Mouse (Mus musculus): ENCODE data around the gene Aspscr1.
A peak's percentile ranks its signal among the peaks of the same experiment; 100 is the strongest.

Gene Aspscr1

DNA sequence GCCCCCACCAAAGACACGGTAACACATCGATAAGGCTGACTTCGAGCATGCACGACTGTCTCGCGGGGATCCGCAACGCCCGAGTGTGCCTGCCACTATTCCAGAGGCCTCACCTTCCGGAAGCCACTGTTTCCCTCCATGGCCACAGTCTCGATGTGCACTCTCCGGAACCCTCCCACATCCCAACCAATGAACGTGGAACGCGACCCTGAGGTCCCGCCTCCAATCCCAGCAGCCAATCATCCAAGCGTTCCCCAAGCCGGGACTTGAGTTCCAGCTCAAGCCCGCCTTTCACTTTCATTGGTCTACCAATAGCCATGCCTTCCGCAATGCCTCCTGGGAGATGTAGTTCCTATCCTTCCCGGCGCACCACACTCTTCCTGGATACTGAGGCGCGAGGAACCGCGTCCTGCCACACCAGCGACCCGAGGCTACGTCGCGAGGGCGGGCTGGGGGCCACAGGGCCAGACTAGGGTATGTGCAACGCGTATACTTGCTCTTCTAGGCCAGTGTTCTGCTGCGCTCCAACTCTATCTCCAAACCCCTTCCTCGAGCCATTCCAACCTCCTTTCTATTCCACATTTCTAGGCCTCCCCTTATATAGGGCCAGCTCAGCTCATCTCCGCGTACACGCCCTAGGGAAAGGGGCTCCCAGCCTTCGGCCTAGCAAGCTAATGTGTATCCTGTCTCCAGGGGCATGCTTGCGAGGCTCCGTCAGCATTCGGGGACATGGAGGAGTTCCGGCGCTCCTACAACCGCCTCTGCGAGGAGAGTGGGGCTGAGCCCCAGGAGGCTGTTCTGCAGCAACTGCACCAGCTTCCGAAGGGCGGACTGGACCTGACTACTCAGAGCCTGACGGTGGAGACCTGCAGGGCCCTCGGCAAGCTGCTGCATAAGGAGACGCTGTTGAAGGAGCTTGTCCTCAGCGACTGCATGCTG, 41.1 kb downstream of the Aspscr1 start, which contains the start of the genes Cenpx and Lrrc45:
TSS of gene Cenpx (minus strand) at position 159 of the 939 bp plus-strand sequence.
TSS of gene Lrrc45 (plus strand) at position 346 of the 939 bp plus-strand sequence.
- DNase-seq (ENCODE audit: low spot score in 2 of 2): peak; percentile 99

DNA sequence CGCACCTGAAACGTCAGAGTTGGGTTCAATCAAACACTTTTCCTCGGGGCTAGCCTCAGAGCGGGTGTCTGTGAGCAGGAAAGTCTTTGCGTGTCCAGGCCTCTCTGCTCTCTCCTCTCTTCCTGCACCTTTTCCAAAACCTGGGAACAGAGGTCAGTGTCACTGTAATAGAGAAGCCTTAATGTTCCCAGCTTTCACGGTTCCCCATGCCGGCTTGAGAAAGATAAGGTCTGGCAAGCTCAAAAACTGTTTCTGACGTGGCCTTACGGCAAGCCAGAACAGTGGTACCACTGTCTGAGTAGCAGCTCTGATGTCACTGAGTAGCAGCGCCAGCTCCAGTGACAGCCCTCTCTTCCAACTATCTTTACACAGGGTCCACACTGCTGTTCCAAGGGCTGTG, 41.8 kb downstream of the Aspscr1 start:
- no peak for DNase-seq (ENCODE audit: low spot score in 2 of 2)

DNA sequence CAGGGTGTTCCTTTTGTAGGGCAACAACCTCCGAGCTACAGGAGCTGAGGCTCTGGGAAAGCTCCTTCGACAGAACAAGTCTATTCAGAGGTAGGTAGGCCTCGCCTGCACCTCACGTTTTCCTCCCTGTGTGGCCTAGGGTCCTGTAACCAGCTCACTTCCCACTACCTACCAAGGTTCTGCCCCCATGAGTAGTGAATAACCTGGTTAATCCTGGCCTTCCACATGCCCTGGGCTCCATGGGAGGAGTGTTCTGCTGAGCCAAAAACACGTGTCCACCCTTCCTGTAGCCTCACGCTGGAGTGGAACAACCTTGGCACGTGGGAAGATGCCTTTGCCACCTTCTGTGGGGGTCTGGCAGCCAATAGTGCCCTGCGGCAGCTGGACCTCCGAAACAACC, 42.4 kb downstream of the Aspscr1 start:
- no peak for DNase-seq (ENCODE audit: low spot score in 2 of 2)

DNA sequence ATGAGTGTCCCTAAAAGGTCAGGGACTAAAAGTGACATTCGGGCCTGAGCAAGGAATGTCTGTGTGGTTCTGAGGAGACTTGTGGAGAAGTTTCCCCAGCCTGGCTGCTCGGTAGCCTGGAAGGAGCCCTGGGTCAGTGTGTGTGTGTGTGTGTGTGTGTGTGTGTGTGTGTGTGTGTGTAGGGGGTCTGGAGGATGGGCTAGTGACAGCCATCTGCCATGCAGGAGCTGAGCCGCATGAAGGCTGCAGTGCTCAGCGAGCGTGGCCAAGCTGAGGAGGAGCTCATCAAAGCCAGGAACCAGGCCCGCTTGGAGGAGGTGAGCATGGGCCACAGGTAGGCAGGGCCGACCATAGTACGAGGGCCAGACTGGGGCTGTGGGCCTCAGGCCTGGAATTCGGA, 46.5 kb downstream of the Aspscr1 start:
- no peak for DNase-seq (ENCODE audit: low spot score in 2 of 2)

DNA sequence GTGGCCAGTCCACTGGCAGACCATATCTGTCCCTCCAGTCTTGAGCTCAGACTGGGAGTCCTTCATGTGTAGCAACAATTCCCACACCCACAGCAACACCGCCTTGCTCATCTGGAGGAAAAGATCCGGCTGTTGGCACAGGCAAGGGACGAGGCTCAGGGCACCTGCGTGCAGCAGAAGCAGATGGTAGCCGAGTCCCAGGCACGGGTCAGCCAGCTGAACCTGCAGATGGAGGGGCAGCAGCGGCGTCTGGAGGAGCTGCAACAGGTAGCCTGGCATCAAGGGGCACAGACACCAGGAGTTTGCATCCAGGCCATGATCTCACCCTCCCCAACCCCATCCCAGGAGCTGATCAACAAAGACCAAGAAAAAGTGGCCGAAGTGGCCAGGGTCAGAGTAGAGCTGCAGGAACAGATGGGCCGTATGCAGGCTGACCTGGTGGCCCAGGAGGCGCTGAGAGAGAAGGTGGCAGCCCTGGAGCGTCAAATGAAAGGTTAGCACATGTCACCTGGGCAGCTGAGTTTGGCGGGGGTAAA, 47.1 kb downstream of the Aspscr1 start:
- DNase-seq (ENCODE audit: low spot score in 2 of 2): peak in 1 of 2 experiments; percentile 44

DNA sequence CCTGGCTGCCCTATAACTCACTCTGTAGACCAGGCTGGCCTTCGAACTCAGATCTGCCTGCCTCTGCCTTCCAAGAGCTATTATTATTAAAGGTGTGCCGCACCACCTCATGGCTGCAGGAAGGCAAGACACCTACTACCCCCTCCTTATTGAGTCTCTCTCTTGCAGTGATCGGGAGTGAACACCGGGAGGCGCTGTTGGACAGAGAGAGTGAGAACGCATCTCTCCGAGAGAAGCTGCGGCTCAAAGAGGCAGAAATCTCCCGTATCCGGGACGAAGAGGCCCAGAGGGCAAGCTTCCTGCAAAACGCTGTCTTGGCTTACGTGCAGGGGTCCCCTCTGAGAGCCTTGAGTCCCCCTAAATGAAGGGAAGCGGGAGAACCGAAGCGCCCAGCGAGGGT, 47.7 kb downstream of the Aspscr1 start:
- peak; percentile 87 to 95 for DNase-seq (ENCODE audit: low spot score in 2 of 2)

DNA sequence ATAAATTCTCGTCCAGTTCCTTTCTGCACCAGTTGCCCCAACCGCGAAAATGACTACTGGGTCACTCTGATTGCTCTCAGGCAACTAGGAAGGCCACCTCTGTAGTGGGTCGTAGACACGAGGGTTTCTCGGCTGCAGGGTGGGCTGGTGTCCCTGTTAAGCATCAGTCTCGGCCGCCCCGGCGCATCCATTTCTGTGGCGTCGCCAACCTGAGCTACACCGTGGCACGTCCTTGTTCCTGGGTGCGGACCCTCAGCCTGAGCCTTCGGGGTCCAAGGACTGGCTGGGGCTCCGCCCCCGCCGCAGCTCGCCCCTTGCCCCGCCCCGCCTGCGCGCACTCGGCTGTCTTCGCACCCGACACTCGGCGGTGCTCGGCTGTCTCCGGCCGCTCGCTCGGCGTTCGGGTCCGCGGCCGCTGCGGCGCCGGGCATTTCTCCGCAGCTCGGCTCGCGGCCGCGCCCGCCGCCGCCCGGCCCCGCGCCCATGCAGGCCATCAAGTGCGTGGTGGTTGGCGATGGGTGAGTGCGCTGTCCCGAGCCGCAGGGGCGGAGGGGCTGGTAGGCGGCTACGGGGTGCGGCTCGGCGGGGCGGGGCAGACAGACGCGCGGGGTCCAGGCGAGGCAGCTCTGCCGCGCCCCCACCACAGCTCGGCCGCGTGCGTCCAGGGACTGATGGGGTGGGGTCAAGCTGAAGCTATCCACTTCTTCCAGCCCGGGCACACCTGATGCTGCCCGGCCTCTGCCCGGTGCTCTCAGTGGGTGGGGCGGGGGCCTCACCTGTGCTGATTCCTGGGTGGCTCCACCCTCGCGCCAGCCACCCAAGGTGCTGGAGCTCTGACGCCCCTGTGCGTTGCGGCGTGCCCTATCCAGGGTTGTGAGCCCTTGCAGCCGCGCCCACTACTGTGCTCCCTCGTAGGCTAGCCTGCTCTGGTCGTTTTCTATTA, 48.6 kb downstream of the Aspscr1 start, which contains the start of gene Rac3:
TSS of gene Rac3 (plus strand) at position 347 of the 943 bp plus-strand sequence.
- DNase-seq (ENCODE audit: low spot score in 2 of 2): peak; percentile 84 to 88

DNA sequence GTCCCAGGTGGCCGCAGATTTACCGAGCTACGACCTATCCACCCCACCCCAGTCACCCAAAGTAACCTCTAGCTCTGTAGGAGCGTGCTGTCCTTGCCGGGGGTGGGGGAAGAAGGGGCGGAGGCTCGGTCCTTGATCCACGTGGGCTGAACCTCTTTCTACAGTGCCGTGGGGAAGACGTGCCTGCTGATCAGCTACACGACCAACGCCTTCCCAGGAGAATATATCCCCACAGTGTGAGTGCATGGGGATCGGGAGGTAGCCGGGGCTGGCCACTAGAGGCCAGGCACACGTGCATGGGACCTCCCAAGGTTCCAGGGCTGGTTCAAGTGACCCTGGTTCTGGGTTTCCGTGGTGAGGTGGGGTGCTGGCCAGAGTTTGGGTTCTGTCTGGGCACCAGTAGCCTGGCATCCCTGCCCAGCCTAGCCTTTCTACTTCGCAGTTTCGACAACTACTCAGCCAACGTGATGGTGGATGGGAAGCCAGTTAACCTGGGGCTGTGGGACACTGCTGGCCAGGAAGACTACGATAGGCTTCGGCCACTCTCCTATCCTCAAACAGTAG, 49.4 kb downstream of the Aspscr1 start:
- peak in 1 of 2 experiments; percentile 57 for DNase-seq (ENCODE audit: low spot score in 2 of 2)

DNA sequence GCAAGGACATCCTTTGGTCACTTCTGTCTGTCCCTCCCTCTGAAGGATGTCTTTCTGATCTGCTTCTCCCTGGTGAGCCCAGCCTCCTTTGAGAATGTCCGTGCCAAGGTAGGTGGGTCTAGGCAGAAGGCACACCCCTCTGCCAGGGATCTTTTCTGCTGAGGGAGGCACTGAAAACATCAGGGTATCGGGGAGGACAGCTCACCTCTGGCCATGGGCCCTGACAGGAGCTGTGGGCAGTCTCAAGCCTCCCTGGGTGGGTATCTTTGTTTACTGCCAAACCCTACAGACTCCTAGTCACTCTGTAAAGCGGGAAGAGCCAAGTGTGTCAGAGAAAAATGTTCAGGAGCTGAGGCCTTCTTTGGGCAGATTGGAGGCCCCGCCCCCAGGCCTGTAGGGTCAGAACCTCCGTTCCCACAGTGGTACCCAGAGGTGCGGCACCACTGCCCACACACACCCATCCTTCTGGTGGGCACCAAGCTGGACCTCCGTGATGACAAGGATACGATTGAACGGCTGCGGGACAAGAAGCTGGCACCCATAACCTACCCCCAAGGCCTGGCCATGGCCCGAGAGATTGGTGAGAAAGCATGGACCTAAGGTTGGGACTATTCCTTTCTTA, 50.1 kb downstream of the Aspscr1 start:
- DNase-seq (ENCODE audit: low spot score in 2 of 2): no peak

DNA sequence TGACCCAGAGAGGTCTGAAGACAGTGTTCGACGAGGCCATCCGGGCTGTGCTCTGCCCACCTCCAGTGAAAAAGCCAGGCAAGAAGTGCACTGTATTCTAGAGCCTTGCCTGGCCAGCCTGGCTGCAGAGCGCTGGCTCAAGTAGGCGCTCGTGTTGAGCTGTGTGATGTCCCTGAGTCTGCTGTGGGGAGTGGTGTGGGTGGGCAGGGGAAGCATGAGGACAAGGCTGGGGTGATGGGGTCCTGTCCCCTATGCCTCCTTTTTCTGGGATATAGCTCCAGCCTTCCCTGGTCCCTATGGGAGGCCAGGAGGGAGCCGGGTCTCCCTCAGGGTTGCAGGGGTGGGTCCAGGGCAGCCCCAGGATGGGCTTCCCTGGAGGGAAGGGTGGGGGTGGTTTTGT, 50.7 kb downstream of the Aspscr1 start:
- no peak for DNase-seq (ENCODE audit: low spot score in 2 of 2)

DNA sequence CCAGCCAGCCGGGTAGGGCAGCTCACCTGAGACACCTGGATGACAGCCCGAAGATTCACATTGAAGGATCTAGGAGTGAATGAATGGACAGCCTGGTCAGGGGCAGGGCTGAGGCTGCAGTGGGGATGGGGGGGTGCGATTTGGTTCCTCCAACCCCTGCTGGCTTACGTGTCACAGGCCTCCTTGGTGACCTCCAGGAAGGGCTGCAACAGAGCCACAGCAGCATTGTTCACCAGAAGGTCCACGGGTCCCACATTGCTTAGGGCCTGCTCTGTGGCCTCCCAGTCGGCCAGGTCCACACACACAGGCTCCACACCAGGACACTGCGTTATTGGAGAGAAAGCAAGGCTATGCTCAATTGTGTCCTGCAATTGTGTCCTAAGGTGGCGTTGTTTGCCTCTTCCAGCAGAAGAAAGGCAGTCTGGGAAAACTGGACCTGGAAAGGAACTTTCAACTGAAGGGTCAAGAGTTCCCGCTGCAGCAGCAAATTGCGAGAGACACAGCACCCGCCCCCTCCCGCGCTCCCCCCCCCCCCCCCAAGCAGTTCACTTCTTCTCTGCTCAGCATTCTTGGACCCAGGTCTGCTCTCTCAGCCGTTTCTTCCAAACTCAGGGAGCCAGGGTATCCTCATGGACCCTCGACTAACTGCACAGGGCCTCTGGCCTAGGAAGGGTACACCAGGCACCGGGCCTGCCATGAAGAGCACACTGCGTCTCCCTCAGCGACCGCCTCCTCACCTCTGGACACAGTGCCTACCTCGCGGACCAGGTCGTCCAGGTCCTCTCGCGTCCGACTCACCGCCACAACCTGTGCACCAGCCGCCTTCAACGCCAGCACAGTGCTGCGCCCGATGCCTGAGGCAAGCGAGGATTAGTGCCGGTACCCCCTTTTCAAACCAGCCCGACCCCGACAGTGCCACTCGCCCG, 53.7 kb downstream of the Aspscr1 start:
- no peak for DNase-seq (ENCODE audit: low spot score in 2 of 2)

DNA sequence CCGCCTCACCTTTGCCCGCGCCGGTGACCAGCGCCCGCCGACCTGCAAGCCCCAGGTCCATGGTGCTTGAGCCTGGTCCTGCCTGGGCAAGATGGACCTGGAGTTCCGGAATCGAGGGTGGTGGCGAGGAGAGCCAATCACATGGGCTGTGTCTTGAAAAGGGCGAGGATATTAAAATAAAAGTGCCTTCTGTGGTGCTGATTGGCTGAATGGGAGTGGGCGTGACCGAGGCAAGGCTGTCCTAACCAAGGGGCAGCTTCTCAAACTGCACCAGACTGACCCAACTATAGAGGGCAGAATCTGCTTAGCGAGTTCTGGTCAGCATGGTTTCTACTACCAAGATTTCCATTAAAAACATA, 54.4 kb downstream of the Aspscr1 start, which contains the start of gene Dcxr:
TSS of gene Dcxr (minus strand) at position 113 of the 359 bp plus-strand sequence.
- peak; percentile 88 to 90 for DNase-seq (ENCODE audit: low spot score in 2 of 2)

DNA sequence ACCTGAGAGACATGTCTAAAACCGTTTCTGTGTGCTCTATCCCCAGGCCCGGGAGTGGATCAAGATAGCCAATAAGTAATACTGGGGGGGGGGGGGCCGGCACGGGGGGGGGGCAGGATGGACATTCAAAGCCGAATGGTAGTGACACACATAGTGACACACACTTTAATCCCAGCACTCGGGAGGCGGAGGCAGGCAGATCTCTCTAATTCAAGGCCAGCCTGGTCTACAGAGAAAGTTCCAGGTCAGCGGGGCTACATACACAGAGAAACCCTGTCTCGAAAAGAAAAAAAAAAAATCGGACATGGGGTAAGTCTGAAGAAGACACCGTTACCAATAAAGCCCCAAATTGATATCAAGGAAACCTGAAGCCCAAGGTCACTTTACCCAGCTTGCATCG, 54.8 kb downstream of the Aspscr1 start:
- DNase-seq (ENCODE audit: low spot score in 2 of 2): no peak

DNA sequence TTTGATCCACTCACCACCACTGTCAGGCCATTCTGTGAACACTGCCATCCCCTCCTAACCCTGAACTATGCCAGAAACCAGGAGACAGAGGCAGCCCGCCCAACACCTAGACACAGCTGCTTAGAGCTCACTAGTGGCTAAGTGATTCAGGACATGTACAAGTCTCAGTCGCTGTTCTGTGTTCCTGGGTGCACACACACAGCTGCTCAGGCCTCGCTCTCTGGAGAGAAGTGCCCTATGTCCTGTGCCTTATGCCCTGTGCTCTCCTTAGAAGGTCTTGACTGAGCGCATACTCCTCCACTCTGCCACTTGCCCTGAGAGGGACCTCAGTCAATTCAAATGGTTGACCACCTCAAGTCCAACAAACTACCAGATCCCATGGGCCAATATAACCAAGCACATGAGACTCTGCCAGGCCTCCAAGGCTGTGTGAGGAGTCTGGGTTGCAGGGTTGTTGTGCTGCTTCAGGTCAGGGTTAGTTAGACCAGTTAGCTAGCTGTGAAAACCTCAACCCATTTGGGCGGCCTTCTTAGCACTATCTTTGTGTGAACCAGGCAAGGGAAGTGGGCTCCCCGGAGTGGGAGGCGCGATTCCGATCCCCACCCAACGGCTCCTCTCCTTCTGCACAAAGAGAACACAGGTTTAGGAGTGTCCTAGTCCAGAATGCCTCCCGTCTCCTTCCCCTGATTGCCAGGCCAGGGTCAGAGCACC, 55.9 kb downstream of the Aspscr1 start:
- no peak for DNase-seq (ENCODE audit: low spot score in 2 of 2)

DNA sequence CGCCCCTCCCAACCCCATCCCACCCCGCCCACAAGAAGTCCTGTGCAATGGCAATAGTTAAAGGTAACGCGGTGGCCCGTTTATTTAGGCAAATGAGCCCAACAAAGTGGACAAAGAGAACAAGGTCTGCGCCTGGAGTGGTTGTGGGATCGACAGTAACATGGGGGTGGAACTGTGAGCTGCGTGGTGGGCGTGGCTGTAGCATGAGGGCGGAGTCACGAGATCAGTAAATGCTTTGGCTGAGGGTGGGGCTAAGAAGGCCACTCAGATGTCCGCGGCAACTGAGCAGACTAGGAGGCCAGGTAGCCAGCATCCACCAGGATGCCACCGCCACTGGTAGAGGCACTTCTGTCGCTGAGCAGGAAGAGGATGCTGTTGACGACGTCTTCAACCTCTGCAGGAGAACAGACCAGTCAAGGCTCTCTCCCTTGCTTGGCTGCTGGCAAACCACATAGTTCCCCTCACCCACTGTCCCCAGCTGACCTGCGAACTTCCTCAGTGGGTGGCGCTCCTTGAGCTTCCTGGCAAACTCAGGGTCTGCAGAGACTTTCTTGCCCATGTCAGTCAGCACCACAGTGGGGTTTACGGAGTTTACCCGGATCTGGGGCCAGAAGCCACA, 56.8 kb downstream of the Aspscr1 start:
- DNase-seq (ENCODE audit: low spot score in 2 of 2): peak; percentile 32 to 41

DNA sequence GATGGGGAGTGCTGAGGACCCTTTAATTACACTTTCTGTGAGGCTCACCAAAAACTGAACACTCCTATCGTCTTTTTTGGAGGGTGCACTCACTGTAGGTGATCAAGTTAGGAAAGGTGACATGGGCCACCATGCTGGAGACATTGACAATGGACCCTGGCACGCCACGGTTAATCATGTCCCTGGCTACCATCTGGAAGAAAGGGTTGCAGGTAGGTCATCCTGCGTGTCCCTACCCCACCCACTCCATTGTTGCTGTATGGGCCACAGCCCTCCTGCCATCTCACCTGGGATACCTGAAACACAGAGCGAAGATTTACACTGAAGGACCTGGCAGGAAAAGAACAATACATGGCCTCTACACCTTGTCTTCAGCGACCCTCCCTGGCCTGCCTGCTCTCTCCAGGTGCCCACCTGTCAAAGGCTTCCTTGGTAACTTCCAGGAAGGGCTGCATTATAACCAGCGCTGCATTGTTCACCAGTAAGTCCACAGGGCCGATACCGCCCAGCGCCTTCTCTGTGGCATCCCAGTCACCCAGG, 57.6 kb downstream of the Aspscr1 start:
- no peak for DNase-seq (ENCODE audit: low spot score in 2 of 2)

DNA sequence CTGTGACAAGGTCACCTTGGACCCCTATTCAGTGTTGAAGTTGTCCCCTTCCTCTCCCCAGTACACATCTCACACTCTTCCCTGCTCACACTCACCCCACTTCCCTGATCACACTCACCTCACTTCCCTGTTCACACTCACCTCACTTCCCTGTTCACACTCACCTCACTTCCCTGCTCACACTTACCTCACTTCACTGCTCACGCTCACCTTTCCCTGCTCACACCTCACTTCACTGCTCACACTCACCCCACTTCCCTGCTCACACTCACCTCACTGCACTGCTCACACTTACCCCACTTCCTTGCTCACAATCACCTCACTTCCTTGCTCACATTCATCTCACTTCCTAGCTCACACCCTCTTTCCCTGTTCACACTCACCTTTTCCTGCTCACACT, 58.6 kb downstream of the Aspscr1 start:
- DNase-seq (ENCODE audit: low spot score in 2 of 2): no peak

DNA sequence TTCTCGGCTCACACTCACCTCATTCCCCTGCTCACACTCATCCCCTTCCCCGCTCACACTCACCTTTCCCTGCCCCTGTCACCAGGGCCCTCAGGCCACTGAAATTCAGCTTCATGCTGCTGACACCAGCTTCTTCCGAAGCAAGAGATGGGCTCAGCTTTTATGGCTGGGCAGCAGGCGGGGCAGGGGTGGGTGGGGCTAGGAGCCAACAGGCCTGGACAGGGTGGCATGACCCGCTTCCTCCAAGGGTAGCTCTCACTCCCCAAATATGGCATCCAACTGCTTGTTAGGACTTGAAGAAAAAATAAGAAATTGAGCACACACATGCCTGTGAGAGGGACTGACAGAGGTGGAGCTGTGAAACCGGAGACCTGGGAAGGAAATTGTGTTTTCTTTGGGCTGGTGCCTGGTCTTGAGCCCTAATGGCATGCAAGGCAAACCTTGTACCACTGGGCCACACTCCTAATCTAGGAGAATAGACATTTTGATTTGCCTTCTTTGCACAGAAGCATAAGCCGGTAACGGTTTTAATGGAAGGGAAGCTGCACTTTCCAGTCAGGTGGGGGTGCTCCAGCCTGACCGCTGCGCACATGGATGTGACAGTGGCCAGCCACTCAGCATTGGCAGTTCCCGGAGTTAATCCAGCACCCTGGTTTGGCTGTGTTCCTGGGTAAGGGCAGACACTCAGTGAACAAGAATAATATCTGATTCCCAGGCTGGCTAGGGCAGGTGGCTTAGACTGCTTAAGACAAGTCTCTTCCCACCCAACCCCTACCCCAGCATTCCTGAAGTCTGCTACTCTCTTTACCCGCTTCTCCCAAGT, 59.3 kb downstream of the Aspscr1 start, which contains the start of gene Cbr2:
TSS of gene Cbr2 (minus strand) at position 257 of the 823 bp plus-strand sequence.
- DNase-seq (ENCODE audit: low spot score in 2 of 2): no peak
